Comparison of ENCODE assay signal across 8 mouse cellular contexts in genomic region chr7:45477003-45477402, GRCm38 (mm10). TPM values are rescaled to one million over a fixed set of nuclear protein-coding genes. Genes with fewer than 3 reads are reported as not detected.
A peak's percentile ranks its signal among the peaks of the same experiment; 100 is the strongest.
DNase-seq lines count a peak whose midpoint lies in the region; ATAC-seq lines count a peak whose summit lies in the region.

No protein-coding gene starts in this region.

- no peaks in the 10 kb centered on the region for H3K36me3 ChIP-seq in midbrain, embryonic 11.5 days (ENCODE audit: control insufficient read depth, insufficient read depth, low read length)
- no peaks in the 10 kb centered on the region for H3K36me3 ChIP-seq in midbrain, embryonic 16.5 days (ENCODE audit: control insufficient read depth, insufficient read depth, low read length)
- no peaks in the 10 kb centered on the region for H3K36me3 ChIP-seq in hindbrain, embryonic 16.5 days (ENCODE audit: control insufficient read depth, insufficient read depth, low read length)

- no peaks in the 10 kb centered on the region for H3K9me3 ChIP-seq in midbrain, embryonic 11.5 days (ENCODE audit: control insufficient read depth, low read length)
- H3K9me3 ChIP-seq in midbrain, embryonic 16.5 days (replicated peaks; ENCODE audit: control insufficient read depth, low read length, poor library complexity, severe bottlenecking) = no peaks in the 10 kb centered on the region
- H3K9me3 ChIP-seq in hindbrain, embryonic 16.5 days (ENCODE audit: control insufficient read depth, low read length) = no peaks in the 10 kb centered on the region

- no peak overlapping the region for H3K4me2 ChIP-seq in midbrain, embryonic 11.5 days
- no peak overlapping the region for H3K4me2 ChIP-seq in midbrain, embryonic 16.5 days (ENCODE audit: low read length)
- no peak overlapping the region for H3K4me2 ChIP-seq in hindbrain, embryonic 16.5 days (ENCODE audit: low read length)

- DNase-seq in embryo, embryonic 10 days (ENCODE audit: low spot score) = peak; percentile 80
- no peak for DNase-seq in embryo, embryonic 9.5 days (ENCODE audit: extremely low spot score)
- DNase-seq in midbrain, embryonic 11.5 days (ENCODE audit: low spot score, missing footprints) = peak; percentile 83
- DNase-seq in cerebellum, adult 9-11 months = peak; percentile 74
- peak; percentile 83 for DNase-seq in lung, postnatal 10 days
- peak; percentile 45 to 80 for DNase-seq in spleen, postnatal 10 days (ENCODE audit: low spot score in 2 of 2)

- no peaks in the 10 kb centered on the region for H3K4me1 ChIP-seq in midbrain, embryonic 11.5 days (ENCODE audit: control insufficient read depth, insufficient read depth, low read length)
- H3K4me1 ChIP-seq in midbrain, embryonic 16.5 days (ENCODE audit: control insufficient read depth, insufficient read depth, low read length) = no peaks in the 10 kb centered on the region
- H3K4me1 ChIP-seq in hindbrain, embryonic 16.5 days (ENCODE audit: control insufficient read depth, insufficient read depth, low read depth, low read length) = no peaks in the 10 kb centered on the region

- H3K4me3 ChIP-seq in midbrain, embryonic 11.5 days (ENCODE audit: low read depth, low read length) = no peak overlapping the region
- H3K4me3 ChIP-seq in midbrain, embryonic 16.5 days (ENCODE audit: low read depth, low read length) = no peak overlapping the region
- H3K4me3 ChIP-seq in hindbrain, embryonic 16.5 days (ENCODE audit: low read length) = no peak overlapping the region

- H3K9ac ChIP-seq in midbrain, embryonic 11.5 days (ENCODE audit: low read length) = no peak overlapping the region
- H3K9ac ChIP-seq in midbrain, embryonic 16.5 days (ENCODE audit: low read depth, low read length) = no peak overlapping the region
- no peak overlapping the region for H3K9ac ChIP-seq in hindbrain, embryonic 16.5 days (ENCODE audit: low read depth, low read length)

- ATAC-seq in midbrain, embryonic 11.5 days (ENCODE audit: low FRiP score) = no peak
- ATAC-seq in midbrain, embryonic 16.5 days = no peak
- ATAC-seq in hindbrain, embryonic 16.5 days = 0 out of 2 replicates have a peak, but pooled peaks have one; percentile 18

- WGBS in midbrain, embryonic 11.5 days = 23% methylated on average over 3 of the region's 3 CpGs
- 8% methylated on average over 3 of the region's 3 CpGs for WGBS in midbrain, embryonic 16.5 days
- 8% methylated on average over 3 of the region's 3 CpGs for WGBS in hindbrain, embryonic 16.5 days

- H3K27me3 ChIP-seq in midbrain, embryonic 11.5 days (ENCODE audit: control insufficient read depth, insufficient read depth, low read length) = no peaks in the 10 kb centered on the region
- H3K27me3 ChIP-seq in midbrain, embryonic 16.5 days (ENCODE audit: control insufficient read depth, insufficient read depth, low read depth, low read length) = no peaks in the 10 kb centered on the region
- no peaks in the 10 kb centered on the region for H3K27me3 ChIP-seq in hindbrain, embryonic 16.5 days (replicated peaks; ENCODE audit: control insufficient read depth, insufficient read depth, low read length)

- no peak overlapping the region for H3K27ac ChIP-seq in midbrain, embryonic 11.5 days (ENCODE audit: low read depth, low read length)
- H3K27ac ChIP-seq in midbrain, embryonic 16.5 days (ENCODE audit: low read length) = no peak overlapping the region
- no peak overlapping the region for H3K27ac ChIP-seq in hindbrain, embryonic 16.5 days (ENCODE audit: low read depth, low read length)

RNA-seq across cellular contexts. Expression of gene Tulp2, which starts 4.7 kb away (rescaled TPM):
- polyA plus RNA-seq in midbrain, embryonic 11.5 days (2014; fragmentation: Nextera tagmentation; extraction: Ambion mirVana) = 0.15 TPM in 1 of 2 replicates, not detected in the other
- polyA plus RNA-seq in midbrain, embryonic 16.5 days (2015; fragmentation: Nextera tagmentation; extraction: Ambion mirVana) = 0.15 and 0.16 TPM in 2 replicates
- polyA plus RNA-seq in hindbrain, embryonic 16.5 days (2015; fragmentation: Nextera tagmentation; extraction: Ambion mirVana) = 0.20 and 0.30 TPM in 2 replicates

RNA-seq across cellular contexts. Expression of gene Gm45808, which starts 9.6 kb away (rescaled TPM):
- polyA plus RNA-seq in midbrain, embryonic 11.5 days (2014; fragmentation: Nextera tagmentation; extraction: Ambion mirVana) = not detected in 2 replicates
- polyA plus RNA-seq in midbrain, embryonic 16.5 days (2015; fragmentation: Nextera tagmentation; extraction: Ambion mirVana) = not detected in 2 replicates
- not detected in 2 replicates for polyA plus RNA-seq in hindbrain, embryonic 16.5 days (2015; fragmentation: Nextera tagmentation; extraction: Ambion mirVana)

RNA-seq across cellular contexts. Expression of gene Bax, which starts 10.3 kb away (rescaled TPM):
- polyA plus RNA-seq in midbrain, embryonic 11.5 days (2014; fragmentation: Nextera tagmentation; extraction: Ambion mirVana) = 169 and 201 TPM in 2 replicates
- 232 and 243 TPM in 2 replicates for polyA plus RNA-seq in midbrain, embryonic 16.5 days (2015; fragmentation: Nextera tagmentation; extraction: Ambion mirVana)
- 226 and 242 TPM in 2 replicates for polyA plus RNA-seq in hindbrain, embryonic 16.5 days (2015; fragmentation: Nextera tagmentation; extraction: Ambion mirVana)

RNA-seq across cellular contexts. Expression of gene Dhdh, which starts 11.6 kb away (rescaled TPM):
- 3.2 and 3.9 TPM in 2 replicates for polyA plus RNA-seq in midbrain, embryonic 11.5 days (2014; fragmentation: Nextera tagmentation; extraction: Ambion mirVana)
- 4.1 and 4.2 TPM in 2 replicates for polyA plus RNA-seq in midbrain, embryonic 16.5 days (2015; fragmentation: Nextera tagmentation; extraction: Ambion mirVana)
- polyA plus RNA-seq in hindbrain, embryonic 16.5 days (2015; fragmentation: Nextera tagmentation; extraction: Ambion mirVana) = 4.0 and 4.3 TPM in 2 replicates

RNA-seq across cellular contexts. Expression of gene Ftl1, which starts 17.3 kb away (rescaled TPM):
- polyA plus RNA-seq in midbrain, embryonic 11.5 days (2014; fragmentation: Nextera tagmentation; extraction: Ambion mirVana) = 5,242 and 5,528 TPM in 2 replicates
- polyA plus RNA-seq in midbrain, embryonic 16.5 days (2015; fragmentation: Nextera tagmentation; extraction: Ambion mirVana) = 5,323 and 5,449 TPM in 2 replicates
- 5,303 and 5,527 TPM in 2 replicates for polyA plus RNA-seq in hindbrain, embryonic 16.5 days (2015; fragmentation: Nextera tagmentation; extraction: Ambion mirVana)
